Mouse (Mus musculus): ENCODE measurements around the gene Pspc1. TPM values are rescaled to one million over a fixed set of nuclear protein-coding genes. Genes with fewer than 3 reads are reported as not detected.
A peak's percentile ranks its signal among the peaks of the same experiment; 100 is the strongest.
"Not testable (repeated sequence)": the region's sequence is repeated elsewhere in the genome, so short reads cannot be mapped to it uniquely, and the experiment has no call there.

Pspc1 gene
- polyA plus RNA-seq, 1 experiment: 19.7 TPM

GRCm38 (mm10) chr14:56784575-56784974 lies 6.5 kb upstream of the Pspc1 start:
- no peaks in the 10 kb centered on the region for H3K4me1 ChIP-seq (ENCODE audit: control insufficient read depth, insufficient read depth, low read length)
- no peak for TF ChIP-seq POLR2A (IDR thresholded peaks at IDR 0.05; ENCODE audit: borderline replicate concordance, low read depth, low read length)
- TF ChIP-seq CTCF (IDR thresholded peaks at IDR 0.05; ENCODE audit: low read depth, low read length): no peak
- no peak overlapping the region for H3K4me3 ChIP-seq (ENCODE audit: insufficient read depth, low read length)
- no peak overlapping the region for H3K27ac ChIP-seq (ENCODE audit: insufficient read depth, low read depth, low read length)

- Histone ChIP-seq H3K4me3 (ENCODE audit: insufficient read depth, low read length) (peak overlapping the region; percentile 97; the same call in 1 of the 2 replicates), H3K4me1 (ENCODE audit: control insufficient read depth, insufficient read depth, low read length) (peaks cover 11% of the 10 kb centered on the region), H3K27ac (ENCODE audit: insufficient read depth, low read depth, low read length) (peak overlapping the region; percentile 82)
- TF ChIP-seq CTCF (IDR thresholded peaks at IDR 0.05; ENCODE audit: low read depth, low read length) (no peak), POLR2A (IDR thresholded peaks at IDR 0.05; ENCODE audit: borderline replicate concordance, low read depth, low read length) (no peak)
Measured at GRCm38 (mm10) chr14:56778933-56779300, 801 bp upstream of the Pspc1 start.

GRCm38 (mm10) chr14:56777360-56778136 lies 568 bp downstream of the Pspc1 start:
- no peak for TF ChIP-seq POLR2A (IDR thresholded peaks at IDR 0.05; ENCODE audit: borderline replicate concordance, low read depth, low read length)
- no peak for TF ChIP-seq CTCF (IDR thresholded peaks at IDR 0.05; ENCODE audit: low read depth, low read length)
- H3K4me3 ChIP-seq (ENCODE audit: insufficient read depth, low read length): peak overlapping the region; percentile 97
- peaks cover 15% of the 10 kb centered on the region for H3K4me1 ChIP-seq (ENCODE audit: control insufficient read depth, insufficient read depth, low read length)

GRCm38 (mm10) chr14:56776571-56777238 lies 1.4 kb downstream of the Pspc1 start:
- no peak for TF ChIP-seq POLR2A (IDR thresholded peaks at IDR 0.05; ENCODE audit: borderline replicate concordance, low read depth, low read length)
- TF ChIP-seq CTCF (IDR thresholded peaks at IDR 0.05; ENCODE audit: low read depth, low read length): no peak
- Histone ChIP-seq H3K4me1 (ENCODE audit: control insufficient read depth, insufficient read depth, low read length) (peaks cover 15% of the 10 kb centered on the region), H3K4me3 (ENCODE audit: insufficient read depth, low read length) (peak overlapping the region; percentile 97), H3K27ac (ENCODE audit: insufficient read depth, low read depth, low read length) (no peak overlapping the region)

More at GRCm38 (mm10) chr14:56777360-56778136, 568 bp downstream of the Pspc1 start:
- peak overlapping the region; percentile 89 for H3K27ac ChIP-seq (ENCODE audit: insufficient read depth, low read depth, low read length)

GRCm38 (mm10) chr14:56775416-56775815 lies 2.7 kb downstream of the Pspc1 start:
- peaks cover 15% of the 10 kb centered on the region for H3K4me1 ChIP-seq (ENCODE audit: control insufficient read depth, insufficient read depth, low read length)
- H3K4me3 ChIP-seq (ENCODE audit: insufficient read depth, low read length): no peak overlapping the region
- H3K27ac ChIP-seq (ENCODE audit: insufficient read depth, low read depth, low read length): no peak overlapping the region
- TF ChIP-seq CTCF (IDR thresholded peaks at IDR 0.05; ENCODE audit: low read depth, low read length) (no peak), POLR2A (IDR thresholded peaks at IDR 0.05; ENCODE audit: borderline replicate concordance, low read depth, low read length) (no peak)

- H3K4me1 ChIP-seq (ENCODE audit: control insufficient read depth, insufficient read depth, low read length): peaks cover 16% of the 10 kb centered on the region
- H3K27ac ChIP-seq (ENCODE audit: insufficient read depth, low read depth, low read length); H3K4me3 ChIP-seq (ENCODE audit: insufficient read depth, low read length): not testable (repeated sequence)
Measured at GRCm38 (mm10) chr14:56766438-56766837, 11.7 kb downstream of the Pspc1 start.

GRCm38 (mm10) chr14:56765117-56765516 lies 13.0 kb downstream of the Pspc1 start:
- peaks cover 16% of the 10 kb centered on the region for H3K4me1 ChIP-seq (ENCODE audit: control insufficient read depth, insufficient read depth, low read length)
- not testable (repeated sequence) for H3K4me3 ChIP-seq (ENCODE audit: insufficient read depth, low read length); H3K27ac ChIP-seq (ENCODE audit: insufficient read depth, low read depth, low read length)

- H3K4me1 ChIP-seq (ENCODE audit: control insufficient read depth, insufficient read depth, low read length): no peaks in the 10 kb centered on the region
- TF ChIP-seq POLR2A (IDR thresholded peaks at IDR 0.05; ENCODE audit: borderline replicate concordance, low read depth, low read length): no peak
- TF ChIP-seq CTCF (IDR thresholded peaks at IDR 0.05; ENCODE audit: low read depth, low read length): no peak
- H3K27ac ChIP-seq (ENCODE audit: insufficient read depth, low read depth, low read length): no peak overlapping the region
- no peak overlapping the region for H3K4me3 ChIP-seq (ENCODE audit: insufficient read depth, low read length)
Measured at GRCm38 (mm10) chr14:56751282-56751681, 26.8 kb downstream of the Pspc1 start.

GRCm38 (mm10) chr14:56740175-56740574 lies 37.9 kb downstream of the Pspc1 start:
- no peak for TF ChIP-seq CTCF (IDR thresholded peaks at IDR 0.05; ENCODE audit: low read depth, low read length)
- TF ChIP-seq POLR2A (IDR thresholded peaks at IDR 0.05; ENCODE audit: borderline replicate concordance, low read depth, low read length): no peak
- H3K27ac ChIP-seq (ENCODE audit: insufficient read depth, low read depth, low read length): no peak overlapping the region
- H3K4me1 ChIP-seq (ENCODE audit: control insufficient read depth, insufficient read depth, low read length): no peaks in the 10 kb centered on the region
- H3K4me3 ChIP-seq (ENCODE audit: insufficient read depth, low read length): no peak overlapping the region

- Histone ChIP-seq H3K4me3 (ENCODE audit: insufficient read depth, low read length) (no peak overlapping the region), H3K4me1 (ENCODE audit: control insufficient read depth, insufficient read depth, low read length) (peaks cover 5% of the 10 kb centered on the region), H3K27ac (ENCODE audit: insufficient read depth, low read depth, low read length) (no peak overlapping the region)
- no peak for TF ChIP-seq POLR2A (IDR thresholded peaks at IDR 0.05; ENCODE audit: borderline replicate concordance, low read depth, low read length)
- no peak for TF ChIP-seq CTCF (IDR thresholded peaks at IDR 0.05; ENCODE audit: low read depth, low read length)
Measured at GRCm38 (mm10) chr14:56726493-56726892, 51.6 kb downstream of the Pspc1 start.

Measured in bone marrow macrophage, adult 2 months (primary cell).